Mouse (Mus musculus) cerebellum, adult 2 months (tissue): ENCODE results near the gene Olfr631. TPM values are rescaled to one million over a fixed set of nuclear protein-coding genes. Genes with fewer than 3 reads are reported as not detected.
"Not testable (repeated sequence)": the region's sequence is repeated elsewhere in the genome, so short reads cannot be mapped to it uniquely, and the experiment has no call there.

Source experiments
- DNase-seq, 2 experiments: peaks; one replicate each; pipeline ENCODE4 v3.0.0; 2021
- H3K27ac ChIP-seq: fragments of 200-500 bp; 2 replicates; pipeline ENCODE4 v1.5.1; 2012; ENCODE audit warnings: low read length, control low read depth, inconsistent platforms; ENCODE audit not compliant: insufficient read depth
- H3K27me3 ChIP-seq: fragments of 200-500 bp; 2 replicates; pipeline ENCODE4 v1.6.1; 2012; ENCODE audit warnings: inconsistent platforms, mild to moderate bottlenecking, low read length, moderate library complexity; ENCODE audit not compliant: control insufficient read depth, insufficient read depth
- H3K4me1 ChIP-seq: fragments of 200-500 bp; 2 replicates; pipeline ENCODE4 v1.6.1; 2011; ENCODE audit warnings: low read length; ENCODE audit not compliant: control insufficient read depth, insufficient read depth
- H3K4me3 ChIP-seq: fragments of 200-500 bp; replicated peaks from 2 replicates; pipeline ENCODE3; 2011; ENCODE audit warnings: mild to moderate bottlenecking, low read depth, low read length, control low read depth; ENCODE audit not compliant: insufficient read depth
- CTCF ChIP-seq: fragments of 200-500 bp; IDR thresholded peaks from 2 replicates; pipeline ENCODE4 v1.5.1; 2011; ENCODE audit warnings: low read depth, mild to moderate bottlenecking, control low read depth, low read length, moderate library complexity, borderline replicate concordance; ENCODE audit not compliant: insufficient read depth
- POLR2A ChIP-seq: fragments of 200-500 bp; IDR thresholded peaks from 2 replicates; pipeline ENCODE4 v1.6.1; 2011; ENCODE audit warnings: low read length, control low read depth, borderline replicate concordance; ENCODE audit not compliant: insufficient read depth
- WGBS: fragments of 180-500 bp; shearing (Covaris S2); methylation state at CpG from one replicate; pipeline ENCODE4 v1.1.7; 2018; 5-methylcytosine and 5-hydroxymethylcytosine counted together
- polyA plus RNA-seq: library from polyadenylated mRNA; depleted of rRNA; stranded (reverse); fragments of >200 nt; gene quantifications from 2 replicates; pipeline ENCODE4 v1.2.3, GENCODE M21; 2012; rRNA removed

Olfr631 gene
- polyA plus RNA-seq, 1 experiment = not detected

- TF ChIP-seq CTCF (no peak), POLR2A (no peak)
- Histone ChIP-seq H3K4me1 (no peaks in the 10 kb centered on the region), H3K27ac (no peak within 1 kb of the TSS), H3K27me3 (no peaks in the 10 kb centered on the region), H3K4me3 (no peak within 1 kb of the TSS)
- DNase-seq = no peak
Observed at GRCm38 (mm10) chr7:103944137-103944536, 15.5 kb downstream of the Olfr631 start, which contains the start of gene Olfr633. TSS of gene Olfr633 (plus strand) at chr7:103944437.

- not testable (repeated sequence) for H3K27ac ChIP-seq, H3K4me3 ChIP-seq, H3K4me1 ChIP-seq, H3K27me3 ChIP-seq, DNase-seq
- WGBS = 94% methylated on average over 22 of the region's 22 CpGs
Observed at GRCm38 (mm10) chr7:103966873-103967272, 38.2 kb downstream of the Olfr631 start.

DNA sequence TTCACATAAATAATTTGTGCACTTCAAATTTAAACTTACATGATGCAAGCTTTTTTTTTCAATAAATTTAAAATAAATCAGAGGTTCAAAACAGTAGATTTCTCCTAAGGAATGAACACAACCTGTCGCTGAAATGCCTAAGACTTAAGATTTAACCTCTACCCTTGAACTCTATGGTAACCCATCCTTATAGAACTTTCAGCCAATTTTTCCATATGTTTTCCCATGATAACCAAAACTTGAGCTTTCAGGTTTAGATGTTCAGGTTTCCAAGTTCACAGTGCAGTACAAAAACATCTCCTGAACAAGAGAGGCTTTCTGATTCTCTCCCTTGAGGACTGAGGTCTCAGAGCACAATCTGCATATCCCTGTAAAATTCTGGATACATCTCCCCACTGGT lies 42.2 kb downstream of the Olfr631 start, which contains the start of gene Olfr635:
TSS of gene Olfr635 (plus strand) at position 301 of the 400 bp plus-strand sequence.
- no peak within 1 kb of the TSS for H3K27ac ChIP-seq
- WGBS = 85% methylated on average over 1 of the region's 1 CpGs
- H3K4me1 ChIP-seq = no peaks in the 10 kb centered on the region
- no peak within 1 kb of the TSS for H3K4me3 ChIP-seq
- no peak for TF ChIP-seq POLR2A
- no peak for TF ChIP-seq CTCF
- H3K27me3 ChIP-seq = no peaks in the 10 kb centered on the region
- DNase-seq = no peak

- Histone ChIP-seq H3K27me3 (no peaks in the 10 kb centered on the region), H3K4me3 (no peak overlapping the region), H3K4me1 (no peaks in the 10 kb centered on the region), H3K27ac (no peak overlapping the region)
- DNase-seq = no peak
- TF ChIP-seq POLR2A (no peak), CTCF (no peak)
- WGBS = 37% methylated on average over 1 of the region's 1 CpGs
Observed at GRCm38 (mm10) chr7:103971782-103972181, 43.2 kb downstream of the Olfr631 start.

Other genes with a start within 250 kb of the Olfr631 start
- gene Olfr625-ps1, start 246.1 kb upstream of the Olfr631 start, polyA plus RNA-seq = not detected in 2 replicates
- not detected in 2 replicates for gene Olfr243, start 214.2 kb upstream of the Olfr631 start, polyA plus RNA-seq
- not detected in 2 replicates for gene Olfr628, start 198.5 kb upstream of the Olfr631 start, polyA plus RNA-seq
- gene Olfr629, start 183.9 kb upstream of the Olfr631 start, polyA plus RNA-seq = not detected in 2 replicates
- gene Olfr630, start 171.5 kb upstream of the Olfr631 start, polyA plus RNA-seq = not detected in 2 replicates
- gene Olfr69, start 157.2 kb upstream of the Olfr631 start, polyA plus RNA-seq = not detected in 2 replicates
- not detected in 2 replicates for gene Olfr68, start 149.1 kb upstream of the Olfr631 start, polyA plus RNA-seq
- not detected in 2 replicates for gene Olfr67, start 137.0 kb upstream of the Olfr631 start, polyA plus RNA-seq
- gene Hbb-bt, start 114.8 kb upstream of the Olfr631 start, polyA plus RNA-seq = 64.2 and 175 TPM in 2 replicates
- 581 and 1,292 TPM in 2 replicates for gene Hbb-bs, start 100.7 kb upstream of the Olfr631 start, polyA plus RNA-seq
- not detected in 2 replicates for gene Hbb-bh2, start 88.3 kb upstream of the Olfr631 start, polyA plus RNA-seq
- gene Hbb-bh1, start 85.7 kb upstream of the Olfr631 start, polyA plus RNA-seq = 0.41 TPM in 1 of 2 replicates, not detected in the other
- gene Hbb-y, start 75.6 kb upstream of the Olfr631 start, polyA plus RNA-seq = 1.3 and 2.3 TPM in 2 replicates
- gene Olfr66, start 42.6 kb upstream of the Olfr631 start, polyA plus RNA-seq = not detected in 2 replicates
- not detected in 2 replicates for gene Olfr64, start 34.3 kb upstream of the Olfr631 start, polyA plus RNA-seq
- not detected in 2 replicates for gene Olfr65, start 25.3 kb upstream of the Olfr631 start, polyA plus RNA-seq
- not detected in 2 replicates for gene Olfr632, start 5.5 kb downstream of the Olfr631 start, polyA plus RNA-seq
- gene Olfr633, start 15.6 kb downstream of the Olfr631 start, polyA plus RNA-seq = not detected in 2 replicates
- gene Olfr635, start 42.3 kb downstream of the Olfr631 start, polyA plus RNA-seq = not detected in 2 replicates
- not detected in 2 replicates for gene Olfr638, start 69.9 kb downstream of the Olfr631 start, polyA plus RNA-seq
- 0.02 TPM in 1 of 2 replicates, not detected in the other for gene Olfr639, start 88.5 kb downstream of the Olfr631 start, polyA plus RNA-seq
- not detected in 2 replicates for gene Olfr640, start 96.7 kb downstream of the Olfr631 start, polyA plus RNA-seq
- gene Olfr641, start 106.6 kb downstream of the Olfr631 start, polyA plus RNA-seq = not detected in 2 replicates
- not detected in 2 replicates for gene Olfr642, start 123.8 kb downstream of the Olfr631 start, polyA plus RNA-seq
- not detected in 2 replicates for gene 4930516K23Rik, start 132.6 kb downstream of the Olfr631 start, polyA plus RNA-seq
- not detected in 2 replicates for gene Olfr644, start 143.0 kb downstream of the Olfr631 start, polyA plus RNA-seq
- gene Olfr645, start 156.6 kb downstream of the Olfr631 start, polyA plus RNA-seq = not detected in 2 replicates
- not detected in 2 replicates for gene Olfr646, start 176.0 kb downstream of the Olfr631 start, polyA plus RNA-seq
- gene Ubqln5, start 201.0 kb downstream of the Olfr631 start, polyA plus RNA-seq = not detected in 2 replicates
- not detected in 2 replicates for gene Olfr643, start 208.6 kb downstream of the Olfr631 start, polyA plus RNA-seq
- not detected in 2 replicates for gene Ubqln3, start 214.5 kb downstream of the Olfr631 start, polyA plus RNA-seq
- gene Ubqlnl, start 221.7 kb downstream of the Olfr631 start, polyA plus RNA-seq = not detected in 2 replicates
- gene Olfm5, start 236.0 kb downstream of the Olfr631 start, polyA plus RNA-seq = 0.06 and 0.18 TPM in 2 replicates